Mouse (Mus musculus) MEL-GATA-1-ER (cell line): ENCODE data around the gene 4933402N03Rik.

Experiments used
- DNase-seq: peaks from one replicate; pipeline ENCODE4 v3.0.0-alpha.2; 2012; ENCODE audit warnings: low read depth; ENCODE audit errors: extremely low read depth

The 4933402N03Rik gene

DNA sequence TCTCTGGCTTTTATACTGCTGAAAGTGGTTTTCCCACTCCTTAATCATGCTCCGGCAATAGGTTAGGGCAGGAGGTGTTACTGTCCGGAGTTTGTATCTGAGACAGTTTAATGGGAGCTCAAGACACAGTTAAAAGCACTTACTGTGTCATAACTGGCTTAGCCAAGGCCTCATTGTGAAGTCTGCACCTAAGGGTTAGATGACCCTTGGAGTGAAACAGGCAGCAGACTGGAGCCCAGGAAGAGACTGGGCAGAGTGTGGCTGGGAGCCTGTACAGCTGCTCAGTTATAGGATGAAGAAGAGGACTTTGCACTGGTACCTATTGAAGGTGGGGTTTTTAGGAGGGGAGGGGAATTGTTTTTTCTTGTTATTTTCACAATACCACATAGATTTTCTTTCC lies at the start of gene 4933402N03Rik:
Gene 4933402N03Rik (minus strand): TSS at position 101 of the 400 bp plus-strand sequence.
- DNase-seq: no peak

DNA sequence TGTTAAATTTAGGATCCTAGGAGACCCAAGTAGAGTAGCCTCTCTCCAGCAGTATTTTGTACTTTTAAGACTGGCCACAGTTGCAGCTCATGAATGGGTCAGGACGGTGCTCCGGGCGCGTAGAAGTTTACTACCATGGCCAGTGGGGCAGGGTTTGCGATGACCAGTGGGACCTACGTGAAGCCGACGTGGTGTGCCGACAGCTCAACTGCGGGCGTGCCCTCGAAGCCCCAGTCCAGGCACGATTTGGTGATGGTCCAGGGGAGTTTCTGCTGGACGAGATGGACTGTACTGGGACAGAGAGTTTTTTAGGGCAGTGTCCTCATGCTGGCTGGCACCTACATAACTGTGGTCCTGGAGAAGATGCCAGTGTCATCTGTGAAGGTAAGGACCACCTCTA lies 41.9 kb upstream of the 4933402N03Rik start:
- DNase-seq: no peak

GRCm38 (mm10) chr7:131187047-131187446 lies 40.9 kb upstream of the 4933402N03Rik start:
- DNase-seq: no peak

DNA sequence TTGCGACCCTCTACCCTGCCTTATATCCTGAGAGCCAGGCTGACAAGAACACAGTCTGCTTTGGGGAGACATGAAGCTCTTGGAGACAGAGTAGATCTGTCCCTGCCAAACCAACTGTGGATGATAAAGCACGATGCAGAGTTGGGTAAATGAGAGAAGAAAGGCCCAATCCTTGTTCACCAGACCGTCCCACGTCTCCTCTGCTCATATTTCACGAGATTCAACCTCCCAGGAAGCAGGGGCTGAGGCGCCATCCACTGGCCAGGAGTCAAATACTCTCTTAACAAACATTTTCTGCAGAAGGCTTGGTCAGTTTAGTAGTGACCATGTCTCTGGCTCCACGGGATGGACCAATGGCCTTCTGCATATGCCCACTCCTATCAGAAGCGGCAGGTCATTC lies 38.2 kb upstream of the 4933402N03Rik start:
- no peak for DNase-seq

- DNase-seq: no peak
Observed at GRCm38 (mm10) chr7:131182685-131183084, 36.6 kb upstream of the 4933402N03Rik start.

DNA sequence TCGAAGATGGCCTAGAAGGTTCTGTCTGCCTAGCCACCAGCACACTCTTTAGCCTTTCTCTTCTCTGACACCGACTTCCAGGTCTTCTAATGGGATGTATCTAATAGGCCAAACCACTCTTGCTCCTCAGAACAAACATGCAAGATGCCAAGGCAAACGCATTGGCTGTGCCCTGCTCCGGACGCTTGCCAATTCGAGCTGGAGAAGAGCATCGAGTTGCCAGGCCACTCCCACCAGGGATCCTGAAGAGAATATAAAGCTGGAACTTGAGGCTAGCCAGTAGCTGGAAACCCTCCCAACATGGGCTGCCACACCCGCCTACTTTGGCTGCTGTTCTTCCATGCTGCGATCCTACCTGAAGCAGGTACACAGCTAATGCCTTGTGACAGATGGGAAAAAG lies 28.0 kb upstream of the 4933402N03Rik start, which contains the start of gene 5430419D17Rik:
Gene 5430419D17Rik (plus strand): TSS at position 282 of the 400 bp plus-strand sequence.
- DNase-seq: no peak

GRCm38 (mm10) chr7:131169099-131169498 lies 23.0 kb upstream of the 4933402N03Rik start:
- DNase-seq: no peak

GRCm38 (mm10) chr7:131167771-131168170 lies 21.7 kb upstream of the 4933402N03Rik start:
- DNase-seq: no peak

DNA sequence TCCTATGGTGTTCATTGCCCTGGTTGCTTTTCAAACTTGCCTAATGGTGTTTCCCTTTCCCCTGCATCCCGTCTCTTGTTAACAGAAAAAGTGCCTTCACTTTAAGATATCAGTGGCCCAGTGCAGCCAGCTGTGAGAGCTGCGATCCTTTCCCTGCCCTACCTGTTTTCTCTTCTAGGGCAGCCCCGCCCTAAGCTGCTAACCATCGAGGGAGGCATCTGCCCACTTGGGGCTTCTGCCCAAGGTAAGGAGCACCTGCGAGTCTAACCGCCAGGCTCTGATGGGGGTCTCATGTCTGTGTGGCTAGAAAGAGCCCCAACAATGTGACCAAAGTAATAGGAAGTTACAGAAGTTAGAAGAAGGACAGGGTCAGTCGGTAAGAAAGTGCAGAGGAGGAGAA lies 16.1 kb upstream of the 4933402N03Rik start:
- no peak for DNase-seq

DNA sequence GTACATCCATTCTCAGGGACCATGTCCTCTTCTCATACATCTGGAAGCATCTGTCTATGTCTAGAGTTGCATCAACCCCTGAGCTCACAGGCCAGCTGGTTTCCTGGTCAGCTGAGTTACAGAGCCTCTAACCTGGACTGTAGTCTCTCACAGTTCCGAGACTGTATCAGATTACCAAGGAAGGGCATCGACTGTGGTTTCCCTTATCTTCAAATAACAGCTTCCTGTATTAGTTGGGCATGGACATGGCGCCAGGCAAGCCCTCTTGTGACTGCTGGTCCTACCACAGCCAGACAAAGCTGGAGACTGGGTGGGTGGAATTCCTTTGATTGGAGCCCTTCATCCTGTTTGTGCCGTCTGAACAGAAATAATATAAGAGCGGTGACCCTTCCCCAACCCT lies 6.9 kb upstream of the 4933402N03Rik start:
- no peak for DNase-seq

- no peak for DNase-seq
Observed at GRCm38 (mm10) chr7:131150179-131150578, 4.1 kb upstream of the 4933402N03Rik start.

GRCm38 (mm10) chr7:131133181-131133580 lies 12.9 kb downstream of the 4933402N03Rik start:
- no peak for DNase-seq

DNA sequence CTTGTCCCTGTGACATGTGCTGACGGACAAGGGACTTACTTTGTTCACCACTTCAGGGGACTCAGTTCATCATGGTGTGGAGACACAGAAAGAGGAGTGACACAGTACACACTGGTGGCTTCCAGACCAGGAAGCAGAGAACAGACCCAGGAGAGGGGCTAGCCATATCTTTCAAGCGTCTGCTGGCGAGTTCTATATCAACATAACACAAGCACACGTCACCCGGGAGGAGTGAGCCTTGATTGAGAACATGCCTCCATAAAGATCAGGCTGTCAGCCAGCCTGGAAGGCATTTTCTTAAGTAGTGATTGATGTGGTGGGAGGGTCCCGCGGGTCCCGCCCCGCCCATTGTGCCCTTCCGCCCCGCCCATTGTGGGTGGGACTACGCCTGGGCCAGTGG lies 16.1 kb downstream of the 4933402N03Rik start:
- DNase-seq: no peak

DNA sequence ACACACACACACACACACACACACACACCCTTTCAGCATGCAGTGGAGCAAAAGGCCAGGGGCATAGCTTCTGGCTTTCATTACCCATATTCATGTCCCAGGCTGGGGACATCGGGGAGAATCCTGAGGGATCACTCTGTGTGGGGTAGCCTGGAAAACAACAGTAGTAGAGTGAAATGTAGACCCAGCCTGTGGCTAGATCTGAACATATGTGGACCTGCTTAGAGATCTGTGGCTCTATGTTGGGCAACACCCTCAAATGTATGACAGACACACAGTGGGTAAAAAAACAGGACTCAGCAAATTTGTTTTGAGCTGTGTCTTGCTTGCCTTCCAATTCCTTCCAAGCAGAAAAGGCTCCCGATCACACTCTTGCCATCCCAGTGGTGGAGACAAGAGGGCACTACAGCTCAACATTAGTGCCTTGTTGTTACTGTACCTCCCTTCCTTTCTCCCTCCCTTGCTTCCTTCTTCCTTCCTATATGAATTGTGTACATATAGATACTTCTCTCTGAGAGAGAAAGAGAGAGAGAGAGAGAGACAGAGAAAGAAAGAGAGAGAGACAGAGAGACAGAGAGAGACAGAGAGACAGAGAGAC lies 23.8 kb downstream of the 4933402N03Rik start:
- DNase-seq: no peak

- no peak for DNase-seq
Observed at GRCm38 (mm10) chr7:131114434-131114833, 31.7 kb downstream of the 4933402N03Rik start.

DNA sequence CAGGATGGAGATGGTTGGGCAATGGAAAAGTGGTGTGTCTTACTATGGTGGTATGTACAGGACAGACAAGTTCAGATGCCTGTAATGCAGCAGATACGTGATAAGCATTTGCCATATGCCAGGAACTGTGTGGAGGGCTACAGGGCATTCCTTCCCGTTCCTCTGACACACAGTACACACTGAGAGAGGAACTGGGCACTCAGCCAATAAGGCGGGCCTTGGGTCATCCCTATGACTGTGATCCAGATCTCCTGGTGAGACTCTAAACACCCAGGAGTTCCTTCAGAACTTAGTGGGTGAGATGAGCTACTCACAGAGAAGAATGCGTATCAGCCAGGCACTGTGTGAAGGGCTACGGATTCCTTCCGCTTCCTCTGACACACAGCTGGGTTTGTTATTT lies 32.4 kb downstream of the 4933402N03Rik start:
- DNase-seq: no peak

GRCm38 (mm10) chr7:131112486-131112885 lies 33.6 kb downstream of the 4933402N03Rik start:
- DNase-seq: peak; percentile 0
